Mouse (Mus musculus) forebrain, embryonic 10.5 days (tissue): Measurements from ENCODE around the gene Prdm5. TPM values are rescaled to one million over a fixed set of nuclear protein-coding genes. Genes with fewer than 3 reads are reported as not detected.

Experiments
- DNase-seq: peaks from one replicate; pipeline ENCODE4 v3.0.0-alpha.2; 2017; ENCODE audit warnings: low spot score; ENCODE audit errors: extremely low spot score
- H3K27ac ChIP-seq: fragments of 300-500 bp; sonication (generic); 2 replicates; pipeline ENCODE4 v1.5.1; 2016; ENCODE audit warnings: mild to moderate bottlenecking
- H3K27me3 ChIP-seq: fragments of 300-500 bp; sonication (generic); 2 replicates; pipeline ENCODE4 v1.6.1; 2016; ENCODE audit warnings: mild to moderate bottlenecking; ENCODE audit not compliant: poor library complexity, severe bottlenecking
- H3K36me3 ChIP-seq: fragments of 300-500 bp; sonication (generic); replicated peaks from 2 replicates; pipeline ENCODE4 v1.6.1; 2016; ENCODE audit warnings: mild to moderate bottlenecking, moderate library complexity
- H3K4me1 ChIP-seq: fragments of 300-500 bp; sonication (generic); 2 replicates; pipeline ENCODE4 v1.6.1; 2016
- H3K4me3 ChIP-seq: fragments of 300-500 bp; sonication (generic); 2 replicates; pipeline ENCODE4 v1.5.1; 2016; ENCODE audit warnings: mild to moderate bottlenecking, moderate library complexity
- H3K9me3 ChIP-seq: fragments of 300-500 bp; sonication (generic); 2 replicates; pipeline ENCODE4 v1.6.1; 2016; ENCODE audit warnings: mild to moderate bottlenecking, moderate library complexity
- WGBS: fragments of 180-500 bp; shearing (Covaris S2); methylation state at CpG from one replicate; pipeline ENCODE4 v1.1.7; 2016; 5-methylcytosine and 5-hydroxymethylcytosine counted together
- polyA plus RNA-seq: library from polyadenylated mRNA; unstranded; fragments of >200 nt; fragmentation: Nextera tagmentation; extraction: Ambion mirVana; gene quantifications from 2 replicates; pipeline ENCODE4 v1.2.1, GENCODE M21; 2016

Gene Prdm5
- polyA plus RNA-seq: 17.1 and 17.4 TPM in 2 replicates

DNA sequence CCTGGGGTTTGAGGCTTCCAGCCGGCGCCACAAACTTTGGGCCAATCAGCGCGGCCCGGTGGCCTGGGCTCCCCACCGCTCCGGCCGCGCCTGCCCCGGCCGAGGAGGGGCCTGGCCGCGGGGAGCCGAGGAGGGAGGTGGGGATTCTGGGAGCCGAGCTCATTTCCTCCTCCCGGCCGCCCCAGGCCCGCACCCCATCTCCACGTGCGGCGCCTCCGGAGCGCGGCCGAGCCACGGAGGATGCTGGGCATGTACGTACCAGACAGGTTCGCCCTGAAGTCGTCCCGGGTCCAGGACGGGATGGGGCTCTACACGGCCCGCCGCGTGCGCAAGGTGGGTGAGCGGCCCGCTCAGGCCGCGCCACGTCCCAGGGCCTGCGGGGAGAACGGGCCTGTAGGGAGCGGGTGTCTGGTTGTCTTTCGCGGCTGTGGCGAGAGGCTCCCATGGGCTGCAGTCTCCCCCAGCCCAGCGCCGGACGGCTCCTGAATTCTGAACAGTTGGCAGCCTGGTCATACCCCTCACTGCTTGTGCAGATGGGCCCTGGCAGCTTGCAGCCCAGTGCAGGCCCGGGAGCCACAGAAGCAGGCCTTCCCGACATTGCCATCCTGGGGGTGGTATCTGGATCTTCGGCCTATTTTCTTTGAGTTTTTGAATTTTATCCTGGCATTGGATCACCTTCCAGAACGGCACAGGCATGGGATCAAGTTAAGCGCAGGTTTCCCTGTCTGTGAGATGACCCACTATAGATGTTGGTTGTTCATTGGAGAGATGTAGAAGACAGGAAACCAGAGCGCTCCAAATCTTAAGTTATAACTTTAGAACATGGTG, at the start of gene Prdm5:
Gene Prdm5, plus strand, starts transcription at position 128 of the 828 bp plus-strand sequence.
- Histone ChIP-seq H3K36me3 (no peaks in the 10 kb centered on the region), H3K27ac (peak within 1 kb of the TSS; percentile 94), H3K9me3 (no peaks in the 10 kb centered on the region), H3K4me1 (peaks cover 19% of the 10 kb centered on the region), H3K4me3 (peak within 1 kb of the TSS; percentile 73), H3K27me3 (no peaks in the 10 kb centered on the region)
- WGBS: 6% methylated on average over 47 of the region's 56 CpGs
- peak; percentile 69 for DNase-seq

GRCm38 (mm10) chr6:65739442-65739841, 39.3 kb upstream of the Prdm5 start:
- no peaks in the 10 kb centered on the region for H3K36me3 ChIP-seq
- DNase-seq: no peak
- WGBS: 73% methylated on average over 8 of the region's 8 CpGs
- no peak overlapping the region for H3K4me3 ChIP-seq
- no peak overlapping the region for H3K27ac ChIP-seq
- no peaks in the 10 kb centered on the region for H3K27me3 ChIP-seq
- H3K4me1 ChIP-seq: peaks cover 10% of the 10 kb centered on the region
- no peaks in the 10 kb centered on the region for H3K9me3 ChIP-seq

DNA sequence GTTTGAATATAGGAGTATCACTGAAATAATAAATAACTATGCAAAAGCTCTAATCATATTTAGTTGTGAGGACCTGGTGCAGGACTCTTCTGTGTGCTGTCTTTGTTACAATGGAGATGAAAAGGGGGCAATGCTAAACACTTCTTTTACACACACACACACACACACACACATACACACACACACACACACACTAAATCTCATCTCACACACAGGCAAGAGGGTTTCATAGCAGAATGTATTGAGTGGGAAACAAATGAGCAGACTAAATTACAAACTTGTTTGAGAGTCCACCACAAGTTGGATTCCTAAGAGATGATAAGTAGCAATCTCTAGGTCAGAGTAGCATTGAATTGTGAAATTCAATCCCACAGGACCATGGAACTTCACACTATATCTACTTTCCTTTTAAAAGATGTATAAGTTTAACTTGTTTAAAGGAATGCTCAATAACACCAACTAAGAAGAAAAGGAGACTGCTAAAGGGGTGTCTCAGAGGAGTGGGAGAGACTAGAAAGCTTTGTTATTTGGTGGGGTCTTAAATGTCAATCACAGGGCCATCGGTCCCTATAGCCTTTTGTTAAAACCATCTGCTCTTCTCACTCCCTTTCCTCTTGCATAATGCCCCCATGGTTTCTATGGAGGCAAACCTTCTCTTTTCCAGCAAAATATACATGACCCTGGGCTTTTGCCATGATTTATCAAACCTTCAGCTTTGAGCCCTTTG, 35.5 kb upstream of the Prdm5 start:
- Histone ChIP-seq H3K27ac (no peak overlapping the region), H3K4me3 (no peak overlapping the region), H3K4me1 (peaks cover 10% of the 10 kb centered on the region), H3K9me3 (peaks cover 8% of the 10 kb centered on the region; the same call in 1 of the 2 replicates), H3K27me3 (no peaks in the 10 kb centered on the region), H3K36me3 (no peaks in the 10 kb centered on the region)
- no peak for DNase-seq
- 44% methylated on average over 1 of the region's 1 CpGs for WGBS

DNA sequence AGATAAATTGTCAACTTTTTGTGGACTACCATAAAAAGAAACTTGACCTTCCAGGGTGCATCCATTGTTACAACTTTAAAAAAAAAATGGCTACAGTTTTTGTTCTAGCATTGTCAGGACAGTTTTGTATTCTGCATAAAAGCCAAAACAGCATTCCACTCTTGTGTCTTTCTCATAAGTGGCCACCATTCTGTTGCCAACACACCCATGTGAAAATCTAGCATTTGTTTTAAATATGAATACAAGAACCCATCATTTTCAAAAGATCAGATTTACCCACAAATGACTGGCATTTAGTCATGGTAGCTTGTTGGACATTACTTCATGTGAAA, 35.0 kb upstream of the Prdm5 start:
- H3K27ac ChIP-seq: no peak overlapping the region
- peaks cover 8% of the 10 kb centered on the region; the same call in 1 of the 2 replicates for H3K9me3 ChIP-seq

GRCm38 (mm10) chr6:65758214-65758613, 20.6 kb upstream of the Prdm5 start:
- Histone ChIP-seq H3K36me3 (no peaks in the 10 kb centered on the region), H3K4me1 (peaks cover 12% of the 10 kb centered on the region), H3K27me3 (no peaks in the 10 kb centered on the region), H3K27ac (no peak overlapping the region; the same call in 1 of the 2 replicates), H3K9me3 (no peaks in the 10 kb centered on the region), H3K4me3 (no peak overlapping the region)
- 54% methylated on average over 7 of the region's 7 CpGs for WGBS
- no peak for DNase-seq

More for the DNA sequence above, 35.0 kb upstream of the Prdm5 start:
- no peak for DNase-seq
- no peak overlapping the region for H3K4me3 ChIP-seq
- H3K4me1 ChIP-seq: peaks cover 10% of the 10 kb centered on the region
- H3K36me3 ChIP-seq: no peaks in the 10 kb centered on the region
- H3K27me3 ChIP-seq: no peaks in the 10 kb centered on the region

- Histone ChIP-seq H3K27me3 (no peaks in the 10 kb centered on the region), H3K4me3 (no peak overlapping the region), H3K4me1 (peaks cover 12% of the 10 kb centered on the region), H3K27ac (no peak overlapping the region), H3K36me3 (no peaks in the 10 kb centered on the region), H3K9me3 (no peaks in the 10 kb centered on the region)
- DNase-seq: no peak
- WGBS: 76% methylated on average over 5 of the region's 5 CpGs
Observed at GRCm38 (mm10) chr6:65759174-65759573, 19.6 kb upstream of the Prdm5 start.

GRCm38 (mm10) chr6:65760073-65760472, 18.7 kb upstream of the Prdm5 start:
- Histone ChIP-seq H3K27ac (no peak overlapping the region), H3K9me3 (no peaks in the 10 kb centered on the region)
- no peak for DNase-seq

DNA sequence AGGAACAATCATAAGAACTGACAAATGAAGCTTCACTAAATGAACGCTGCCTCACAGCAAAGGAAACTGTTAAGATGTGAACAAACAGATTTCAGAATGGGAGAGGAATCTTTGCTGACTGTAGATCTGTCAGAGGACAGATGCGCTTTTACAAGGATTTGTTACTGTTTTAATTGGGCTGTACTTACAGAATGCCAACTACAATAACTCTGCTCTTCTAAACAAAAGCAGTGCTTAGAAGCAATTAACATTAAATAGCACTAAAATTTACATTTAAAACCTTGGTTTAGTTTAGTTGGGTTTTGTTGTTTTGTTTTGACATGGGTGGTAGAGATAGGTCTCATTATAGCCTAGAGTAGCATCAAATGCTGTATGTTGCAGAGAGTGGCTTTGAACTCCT, 14.3 kb upstream of the Prdm5 start:
- Histone ChIP-seq H3K4me3 (no peak overlapping the region), H3K4me1 (peaks cover 13% of the 10 kb centered on the region), H3K27ac (no peak overlapping the region), H3K9me3 (no peaks in the 10 kb centered on the region), H3K36me3 (no peaks in the 10 kb centered on the region), H3K27me3 (no peaks in the 10 kb centered on the region)
- DNase-seq: no peak
- WGBS: 85% methylated on average over 2 of the region's 2 CpGs

More at GRCm38 (mm10) chr6:65760073-65760472, 18.7 kb upstream of the Prdm5 start:
- Histone ChIP-seq H3K27me3 (no peaks in the 10 kb centered on the region), H3K36me3 (no peaks in the 10 kb centered on the region), H3K4me1 (peaks cover 16% of the 10 kb centered on the region), H3K4me3 (no peak overlapping the region)
- WGBS: 91% methylated on average over 3 of the region's 3 CpGs

- no peaks in the 10 kb centered on the region for H3K27me3 ChIP-seq
- no peak overlapping the region for H3K4me3 ChIP-seq
- WGBS: 26% methylated on average over 8 of the region's 8 CpGs
- H3K27ac ChIP-seq: 0 out of 2 replicates have a peak overlapping the region, but pooled peaks have one; percentile 30
- no peaks in the 10 kb centered on the region for H3K36me3 ChIP-seq
- DNase-seq: no peak
- peaks cover 13% of the 10 kb centered on the region for H3K4me1 ChIP-seq
- H3K9me3 ChIP-seq: no peaks in the 10 kb centered on the region
Observed at GRCm38 (mm10) chr6:65765057-65765456, 13.7 kb upstream of the Prdm5 start.

DNA sequence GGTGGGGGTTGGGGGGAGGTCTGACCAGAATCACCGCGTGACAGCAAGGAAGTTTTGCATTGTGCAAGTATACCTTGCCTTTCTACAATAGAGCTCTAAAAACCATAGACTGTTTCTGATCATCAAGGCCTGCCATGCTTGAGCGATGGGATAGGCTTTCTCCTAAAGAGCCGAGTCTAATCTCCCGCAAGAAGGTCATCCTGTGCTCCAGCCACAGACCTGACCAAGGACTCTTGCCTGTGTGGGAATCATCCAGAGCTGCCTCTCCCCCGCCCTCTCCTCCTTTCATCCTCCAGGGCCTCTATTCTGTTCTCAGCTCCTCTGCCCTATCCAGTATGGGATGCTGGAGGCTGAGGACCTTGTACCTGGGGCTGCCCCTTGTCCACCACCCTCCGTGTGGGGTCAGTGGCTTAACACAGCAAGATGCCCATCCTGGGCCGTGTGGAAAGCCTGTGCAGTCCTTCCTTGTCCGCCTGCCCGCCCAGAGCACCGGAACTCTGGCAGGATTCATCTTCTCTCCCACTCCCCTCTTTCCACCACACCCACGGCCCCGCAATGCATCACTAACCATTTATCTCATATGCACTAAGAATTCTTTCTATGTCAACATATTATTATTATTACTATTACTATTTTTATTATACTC, 12.9 kb upstream of the Prdm5 start:
- H3K4me3 ChIP-seq: no peak overlapping the region
- no peaks in the 10 kb centered on the region for H3K36me3 ChIP-seq
- H3K27me3 ChIP-seq: no peaks in the 10 kb centered on the region
- no peak overlapping the region for H3K27ac ChIP-seq
- H3K4me1 ChIP-seq: peaks cover 13% of the 10 kb centered on the region
- DNase-seq: no peak
- WGBS: 88% methylated on average over 13 of the region's 13 CpGs
- H3K9me3 ChIP-seq: no peaks in the 10 kb centered on the region

DNA sequence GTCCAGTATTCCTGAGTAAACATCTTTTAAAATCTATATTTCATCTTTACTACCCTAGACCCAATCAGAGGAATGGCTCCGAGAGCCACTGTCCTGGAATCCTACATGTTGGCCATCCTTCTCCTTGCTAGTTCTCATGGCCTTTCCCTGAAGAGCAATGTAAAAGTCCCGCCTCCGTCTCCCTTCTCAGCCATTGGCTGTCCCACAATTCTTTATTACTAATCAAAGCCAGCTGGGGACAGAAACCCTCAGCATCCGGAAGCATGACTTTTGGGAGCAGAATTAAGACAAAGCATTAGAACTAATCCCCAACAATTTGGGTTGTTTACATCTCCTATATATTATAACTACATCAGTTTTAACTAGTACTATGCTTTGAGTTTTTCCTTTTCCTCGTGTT, 10.9 kb upstream of the Prdm5 start:
- peaks cover 13% of the 10 kb centered on the region for H3K4me1 ChIP-seq
- DNase-seq: no peak
- 88% methylated on average over 5 of the region's 5 CpGs for WGBS

DNA sequence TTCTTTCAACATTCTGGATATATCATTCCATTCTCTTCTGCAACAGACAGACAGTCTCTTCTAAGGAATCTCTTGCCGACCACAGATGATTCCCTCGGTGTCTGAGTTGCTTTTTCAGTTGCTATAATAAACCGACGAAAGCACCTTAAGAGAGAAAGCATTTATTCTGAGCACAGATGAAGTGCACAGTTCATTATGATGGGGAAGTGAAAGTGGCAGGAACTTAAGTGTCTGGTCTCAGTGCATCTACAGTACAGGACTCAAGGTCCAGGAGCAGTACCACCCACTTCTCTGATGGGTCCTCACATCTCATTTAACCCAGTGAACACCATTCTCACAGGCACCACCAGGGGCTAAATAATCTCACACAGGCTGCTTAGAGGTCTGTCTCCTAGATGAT, 5.2 kb upstream of the Prdm5 start:
- Histone ChIP-seq H3K27me3 (no peaks in the 10 kb centered on the region), H3K4me1 (peaks cover 5% of the 10 kb centered on the region), H3K4me3 (no peak overlapping the region), H3K36me3 (no peaks in the 10 kb centered on the region), H3K9me3 (no peaks in the 10 kb centered on the region), H3K27ac (no peak overlapping the region)
- WGBS: 93% methylated on average over 4 of the region's 4 CpGs
- no peak for DNase-seq

More for the DNA sequence above, 10.9 kb upstream of the Prdm5 start:
- Histone ChIP-seq H3K9me3 (no peaks in the 10 kb centered on the region), H3K4me3 (no peak overlapping the region), H3K27me3 (no peaks in the 10 kb centered on the region), H3K27ac (no peak overlapping the region), H3K36me3 (no peaks in the 10 kb centered on the region)
